Comparison of ENCODE assay signal across 24 mouse cellular contexts in genomic region chr9:92221480-92221879, GRCm38 (mm10). TPM values are rescaled to one million over a fixed set of nuclear protein-coding genes. Genes with fewer than 3 reads are reported as not detected.
"Had no signal": no experiment of that assay in that cellular context is flagged by ENCODE, and none has a peak within 500 bp of the region (broad histone marks: within the 10 kb centered on the region; RNA-seq: fewer than 3 reads in every experiment).

No protein-coding gene starts in this region.

- H3K27ac ChIP-seq: lung, embryonic 15.5 days; macrophage; midbrain, embryonic 15.5 days; neural tube, embryonic 12.5 days; stomach, embryonic 15.5 days; stomach, postnatal 0 days had no signal

- H3K9me3 ChIP-seq: lung, embryonic 15.5 days; megakaryocyte, embryonic 14.5 days; midbrain, embryonic 15.5 days; neural tube, embryonic 12.5 days; stomach, embryonic 15.5 days had no signal

- H3K4me3 ChIP-seq: lung, embryonic 15.5 days; megakaryocyte, embryonic 14.5 days; midbrain, embryonic 15.5 days; neural tube, embryonic 12.5 days; stomach, embryonic 15.5 days had no signal

- H3K4me2 ChIP-seq: lung, embryonic 15.5 days; midbrain, embryonic 11.5 days; midbrain, embryonic 15.5 days; neural tube, embryonic 12.5 days; stomach, embryonic 15.5 days had no signal

- H3K4me1 ChIP-seq: lung, embryonic 15.5 days; midbrain, embryonic 15.5 days; neural tube, embryonic 12.5 days; stomach, embryonic 15.5 days had no signal

- ATAC-seq: lung, postnatal 0 days; midbrain, embryonic 15.5 days had no signal

- H3K27me3 ChIP-seq: lung, embryonic 15.5 days; megakaryocyte, embryonic 14.5 days; midbrain, embryonic 15.5 days; neural tube, embryonic 12.5 days; stomach, embryonic 15.5 days had no signal

- H3K9ac ChIP-seq: liver, postnatal 0 days; lung, embryonic 15.5 days; midbrain, embryonic 15.5 days; neural tube, embryonic 12.5 days; stomach, embryonic 15.5 days had no signal

- DNase-seq: liver, postnatal 0 days; lung, adult 2 months; lung, postnatal 14 days; right cerebral cortex, postnatal 14 days; thymus, adult 2 months; thymus, postnatal 25 days; thymus, postnatal 4 days had no signal

- H3K36me3 ChIP-seq: lung, embryonic 15.5 days; midbrain, embryonic 15.5 days; neural tube, embryonic 12.5 days; stomach, embryonic 15.5 days had no signal

RNA-seq across cellular contexts. Expression of gene Plscr5, which starts 28.7 kb away (rescaled TPM):
- total RNA-seq: megakaryocyte progenitor cell, adult 5-6 weeks; midbrain, postnatal 0 days; monocyte, adult 5-6 weeks; neutrophil, adult 5-6 weeks had no signal
- polyA plus RNA-seq: liver, postnatal 0 days; lung, adult 2 months; lung, embryonic 15.5 days; lung, postnatal 0 days; macrophage; midbrain, embryonic 11.5 days; spleen, adult 2 months; stomach, embryonic 15.5 days; stomach, postnatal 0 days; testis, adult 2 months; urinary bladder, adult 2 months had no signal

RNA-seq across cellular contexts. Expression of gene Plscr2, which starts 53.9 kb away (rescaled TPM):
- total RNA-seq: monocyte, adult 5-6 weeks had no signal
- polyA plus RNA-seq: macrophage; neural tube, embryonic 14.5 days had no signal
